Mouse (Mus musculus): ENCODE measurements around the gene Cnnm2.
"Not testable (repeated sequence)": the region's sequence is repeated elsewhere in the genome, so short reads cannot be mapped to it uniquely, and the experiment has no call there.

DNA sequence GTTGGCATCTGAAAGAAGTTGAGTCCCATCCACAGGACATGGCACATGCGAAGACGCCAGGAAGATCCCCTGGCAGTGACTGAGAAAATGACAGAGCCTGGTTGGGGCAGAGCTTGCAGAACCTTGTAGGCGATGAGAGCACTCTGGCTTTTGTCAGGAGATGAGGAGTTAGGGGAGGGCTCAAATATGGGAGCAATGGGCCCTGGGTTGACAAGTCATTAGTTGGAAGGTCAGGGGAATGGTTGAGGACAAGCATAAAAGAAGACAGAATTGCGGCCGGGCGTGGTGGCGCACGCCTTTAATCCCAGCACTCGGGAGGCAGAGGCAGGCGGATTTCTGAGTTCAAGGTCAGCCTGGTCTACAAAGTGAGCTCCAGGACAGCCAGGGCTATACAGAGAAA, 1.5 kb upstream of the Cnnm2 start:
- not testable (repeated sequence) for TF ChIP-seq CTCF (IDR thresholded peaks at IDR 0.05; ENCODE audit: insufficient read depth, low read length); POLR2A (IDR thresholded peaks at IDR 0.05; ENCODE audit: borderline replicate concordance, extremely low read depth, low read depth, low read length)
